Mouse (Mus musculus) embryonic fibroblast, embryonic 13.5 days (primary cell): ENCODE results near the gene Hpse.

Source experiments
- CTCF ChIP-seq: IDR thresholded peaks from 2 replicates; pipeline ENCODE4 v1.5.1; 2011; ENCODE audit warnings: mild to moderate bottlenecking, control low read depth, low read length, moderate library complexity, borderline replicate concordance; ENCODE audit not compliant: insufficient read depth
- POLR2A ChIP-seq: IDR thresholded peaks from 2 replicates; pipeline ENCODE4 v1.6.1; 2011; ENCODE audit warnings: low read depth, mild to moderate bottlenecking, control low read depth, low read length, moderate library complexity

DNA sequence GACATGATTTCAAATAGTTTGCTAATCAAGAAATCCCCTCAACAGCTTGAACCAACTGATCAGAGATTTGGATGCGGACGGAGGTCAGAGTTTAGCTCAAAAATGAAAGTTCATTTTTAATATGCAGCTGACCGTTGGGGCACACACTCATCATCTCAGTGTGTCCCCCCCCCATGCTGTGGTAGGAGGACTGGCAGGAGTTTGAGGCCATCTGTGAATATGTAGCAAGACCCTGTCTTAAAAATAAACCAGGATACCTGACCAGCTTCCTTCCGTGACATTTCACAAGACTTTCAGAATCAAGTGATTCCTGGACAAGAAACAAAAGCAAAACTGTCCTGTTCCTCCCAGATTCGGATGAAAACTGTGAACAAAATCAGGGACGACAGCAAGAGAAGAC lies 10.5 kb downstream of the Hpse start:
- TF ChIP-seq CTCF (no peak), POLR2A (no peak)
